Mouse (Mus musculus): Measurements from ENCODE around the gene BC030870.

BC030870 gene

GRCm38 (mm10) chr8:65074733-65075132 is 54.6 kb downstream of the BC030870 start, which contains the start of gene Gm10663:
Gene Gm10663, plus strand, starts transcription at chr8:65075033.
- no peak for DNase-seq (ENCODE audit: low spot score)

GRCm38 (mm10) chr8:65070996-65071395 is 58.4 kb downstream of the BC030870 start:
- DNase-seq (ENCODE audit: low spot score) = no peak

GRCm38 (mm10) chr8:65068473-65068819 is 60.9 kb downstream of the BC030870 start:
- no peak for DNase-seq (ENCODE audit: low spot score)

GRCm38 (mm10) chr8:65067694-65068472 is 61.5 kb downstream of the BC030870 start:
- no peak for DNase-seq (ENCODE audit: low spot score)

- no peak for DNase-seq (ENCODE audit: low spot score)
Measured at GRCm38 (mm10) chr8:65067031-65067430, 62.3 kb downstream of the BC030870 start.

GRCm38 (mm10) chr8:65065622-65066021 is 63.7 kb downstream of the BC030870 start:
- no peak for DNase-seq (ENCODE audit: low spot score)

- DNase-seq (ENCODE audit: low spot score) = no peak
Measured at GRCm38 (mm10) chr8:65064071-65064470, 65.3 kb downstream of the BC030870 start.

GRCm38 (mm10) chr8:65062195-65062594 is 67.2 kb downstream of the BC030870 start:
- no peak for DNase-seq (ENCODE audit: low spot score)

- no peak for DNase-seq (ENCODE audit: low spot score)
Measured at GRCm38 (mm10) chr8:65056722-65057121, 72.6 kb downstream of the BC030870 start.

- no peak for DNase-seq (ENCODE audit: low spot score)
Measured at GRCm38 (mm10) chr8:65053968-65054367, 75.4 kb downstream of the BC030870 start.

GRCm38 (mm10) chr8:65053554-65053953 is 75.8 kb downstream of the BC030870 start:
- DNase-seq (ENCODE audit: low spot score) = no peak

- DNase-seq (ENCODE audit: low spot score) = no peak
Measured at GRCm38 (mm10) chr8:65047801-65048200, 81.6 kb downstream of the BC030870 start.

GRCm38 (mm10) chr8:65047193-65047592 is 82.2 kb downstream of the BC030870 start:
- no peak for DNase-seq (ENCODE audit: low spot score)

- DNase-seq (ENCODE audit: low spot score) = no peak
Measured at GRCm38 (mm10) chr8:65046565-65046964, 82.8 kb downstream of the BC030870 start.

GRCm38 (mm10) chr8:65037117-65037533 is 92.2 kb downstream of the BC030870 start, which contains the start of gene Apela:
Gene Apela, minus strand, starts transcription at chr8:65037336.
- no peak for DNase-seq (ENCODE audit: low spot score)
